Mouse (Mus musculus) natural killer cell, adult 2 months (primary cell): ENCODE data around the gene Terf2ip.

Source experiments
- DNase-seq, 2 experiments: peaks; one replicate each; pipeline ENCODE4 v3.0.0; 2022; ENCODE audit warnings: low spot score in 2 of 2

Gene Terf2ip

GRCm38 (mm10) chr8:112009558-112009957 lies 1.6 kb upstream of the Terf2ip start:
- no peak for DNase-seq

DNA sequence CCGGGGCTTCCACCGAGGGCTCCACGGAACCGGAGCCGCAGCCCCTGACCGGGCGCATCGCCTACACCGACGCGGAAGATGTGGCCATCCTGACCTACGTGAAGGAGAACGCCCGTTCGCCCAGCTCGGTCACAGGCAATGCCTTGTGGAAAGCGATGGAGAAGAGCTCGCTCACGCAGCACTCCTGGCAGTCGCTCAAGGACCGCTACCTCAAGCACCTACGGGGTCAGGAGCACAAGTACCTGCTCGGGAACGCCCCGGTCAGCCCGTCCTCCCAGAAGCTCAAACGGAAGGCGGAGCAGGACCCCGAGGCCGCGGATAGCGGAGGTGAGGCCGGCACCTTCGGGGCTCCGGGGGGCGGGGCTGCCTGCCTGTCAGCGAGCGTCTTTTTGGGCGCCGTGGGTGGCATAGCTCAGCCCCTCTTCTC lies 631 bp downstream of the Terf2ip start:
- DNase-seq: peak; percentile 7 to 33

DNA sequence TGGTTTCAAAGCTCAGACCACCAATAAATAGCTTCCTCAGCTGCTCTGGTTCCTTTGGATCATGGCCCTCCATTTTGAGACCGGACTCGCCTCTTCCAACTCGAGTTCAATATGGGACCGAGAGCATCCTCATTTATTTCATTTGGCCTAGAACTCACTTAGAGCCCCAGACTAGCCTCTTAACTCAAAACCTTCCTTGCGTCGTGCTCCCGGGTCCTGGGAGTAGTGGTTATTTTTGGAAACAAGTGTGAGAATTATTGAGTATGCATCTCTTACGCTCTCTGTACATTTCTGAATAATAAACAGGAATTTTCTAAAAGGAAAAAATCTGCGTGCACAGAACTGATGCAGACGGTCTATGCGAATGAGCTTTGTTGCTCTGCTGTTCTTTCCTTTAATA lies 3.7 kb downstream of the Terf2ip start, which contains the start of gene Gm6793:
TSS of gene Gm6793 (minus strand) at position 101 of the 400 bp plus-strand sequence.
- DNase-seq: no peak

GRCm38 (mm10) chr8:112029455-112029854 lies 18.3 kb downstream of the Terf2ip start:
- DNase-seq: no peak

DNA sequence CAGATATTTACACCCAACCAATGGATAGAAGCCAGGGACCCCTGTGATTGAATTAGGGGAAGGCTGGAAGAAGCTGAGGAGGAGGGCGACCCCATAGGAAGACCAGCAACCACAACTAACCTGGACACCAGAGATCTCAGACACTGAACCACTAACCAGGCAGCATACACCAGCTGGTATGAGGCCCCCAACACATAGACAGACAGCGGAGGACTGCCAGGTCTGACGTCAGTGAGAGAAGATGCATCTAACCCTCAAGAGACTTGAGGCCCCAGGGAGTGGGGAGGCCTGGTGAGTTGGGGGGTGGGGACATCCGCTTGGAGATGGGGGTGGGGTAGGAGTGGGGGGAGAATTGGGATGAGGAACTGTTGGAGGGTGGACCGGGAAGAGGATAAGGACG lies 19.5 kb downstream of the Terf2ip start:
- no peak for DNase-seq

GRCm38 (mm10) chr8:112033071-112033470 lies 21.9 kb downstream of the Terf2ip start:
- DNase-seq: no peak

- peak; percentile 6 to 42 for DNase-seq
These were observed 23.4 kb downstream of the Terf2ip start for GRCm38 (mm10) chr8:112034603-112035002.

GRCm38 (mm10) chr8:112037521-112037920 lies 26.3 kb downstream of the Terf2ip start:
- no peak for DNase-seq

GRCm38 (mm10) chr8:112045182-112045581 lies 34.0 kb downstream of the Terf2ip start:
- DNase-seq: no peak

- peak; percentile 33 to 64 for DNase-seq
These were observed 34.7 kb downstream of the Terf2ip start for GRCm38 (mm10) chr8:112045896-112046295.

DNA sequence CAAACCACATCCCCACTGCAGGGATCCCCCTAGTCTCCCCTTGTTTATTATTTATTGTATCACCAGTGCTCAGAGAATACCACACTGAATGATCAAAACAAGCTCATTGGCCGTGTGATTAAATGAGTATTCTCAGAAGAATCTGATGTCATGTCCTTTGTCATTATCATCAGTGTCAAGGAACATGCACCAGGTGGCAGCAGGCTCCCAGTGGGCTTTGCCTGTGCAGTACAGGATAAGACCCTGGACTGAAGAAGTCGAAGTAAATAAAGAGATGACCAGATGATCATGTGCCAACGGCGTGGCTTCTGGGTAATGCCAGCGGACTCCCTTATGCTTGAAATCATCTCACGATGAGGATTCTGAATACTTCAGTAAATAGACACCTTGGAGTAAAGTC lies 37.1 kb downstream of the Terf2ip start:
- no peak for DNase-seq

GRCm38 (mm10) chr8:112049984-112050383 lies 38.8 kb downstream of the Terf2ip start:
- no peak for DNase-seq

DNA sequence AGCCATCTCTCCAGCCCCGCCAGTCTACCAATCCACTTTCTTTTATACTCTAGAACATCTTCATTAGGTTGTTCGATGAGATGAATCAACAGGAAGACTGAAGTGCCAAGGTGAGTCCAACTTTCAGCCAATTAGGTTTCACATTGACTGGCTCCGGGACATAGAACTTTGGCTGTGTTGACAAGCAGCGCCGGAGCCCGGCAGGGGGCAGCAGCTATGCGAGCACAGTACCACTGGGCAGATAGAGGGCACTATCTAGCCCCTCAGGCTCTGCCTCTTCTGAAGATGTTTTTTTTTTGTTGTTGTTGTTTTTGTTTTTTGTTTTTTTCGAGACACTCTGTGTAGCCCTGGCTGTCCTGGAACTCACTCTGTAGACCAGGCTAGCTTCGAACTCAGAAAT lies 40.3 kb downstream of the Terf2ip start:
- DNase-seq: no peak

GRCm38 (mm10) chr8:112054456-112054855 lies 43.3 kb downstream of the Terf2ip start:
- no peak for DNase-seq

- DNase-seq: peak; percentile 2 to 6
These were observed 50.2 kb downstream of the Terf2ip start for GRCm38 (mm10) chr8:112061372-112061771.
